Mouse (Mus musculus) neural tube, embryonic 15.5 days (tissue): ENCODE measurements at regions not wholly inside any gene's neighbourhood (a gene's known extent, or its start where the extent isn't known, plus 50 kb on each side); places are given as distances from the start of the nearest gene placed in this dataset.

Source experiments
- ATAC-seq: fragments of 200-750 bp; cut with Nextera tagmentation; 2 replicates; pipeline ENCODE4 v1.8.0; 2017; ENCODE audit warnings: mild to moderate bottlenecking, moderate TSS enrichment, moderate library complexity; ENCODE audit not compliant: low FRiP score
- H3K27ac ChIP-seq: fragments of 300-500 bp; sonication (generic); replicated peaks from 2 replicates; pipeline ENCODE4 v1.5.1; 2015; ENCODE audit warnings: mild to moderate bottlenecking, inconsistent platforms
- H3K27me3 ChIP-seq: fragments of 300-500 bp; sonication (generic); replicated peaks from 2 replicates; pipeline ENCODE4 v1.6.1; 2015; ENCODE audit warnings: inconsistent platforms
- H3K36me3 ChIP-seq: fragments of 300-500 bp; sonication (generic); 2 replicates; pipeline ENCODE4 v1.6.1; 2015; ENCODE audit warnings: inconsistent platforms
- H3K4me1 ChIP-seq: fragments of 300-500 bp; sonication (generic); 2 replicates; pipeline ENCODE4 v1.6.1; 2015; ENCODE audit warnings: inconsistent platforms
- H3K4me2 ChIP-seq: fragments of 300-500 bp; sonication (generic); 2 replicates; pipeline ENCODE4 v1.6.1; 2015; ENCODE audit warnings: inconsistent platforms, mild to moderate bottlenecking, moderate library complexity
- H3K4me3 ChIP-seq: fragments of 300-500 bp; sonication (generic); replicated peaks from 2 replicates; pipeline ENCODE4 v1.5.1; 2015; ENCODE audit warnings: mild to moderate bottlenecking, inconsistent platforms
- H3K9ac ChIP-seq: fragments of 300-500 bp; sonication (generic); replicated peaks from 2 replicates; pipeline ENCODE4 v1.6.1; 2015; ENCODE audit warnings: mild to moderate bottlenecking, inconsistent platforms
- H3K9me3 ChIP-seq: fragments of 300-500 bp; sonication (generic); replicated peaks from 2 replicates; pipeline ENCODE4 v1.6.1; 2016; ENCODE audit warnings: inconsistent platforms
- WGBS: fragments of 180-500 bp; shearing (Covaris S2); methylation state at CpG from one replicate; pipeline ENCODE4 v1.1.7; 2015; ENCODE audit warnings: mixed read lengths; 5-methylcytosine and 5-hydroxymethylcytosine counted together

DNA sequence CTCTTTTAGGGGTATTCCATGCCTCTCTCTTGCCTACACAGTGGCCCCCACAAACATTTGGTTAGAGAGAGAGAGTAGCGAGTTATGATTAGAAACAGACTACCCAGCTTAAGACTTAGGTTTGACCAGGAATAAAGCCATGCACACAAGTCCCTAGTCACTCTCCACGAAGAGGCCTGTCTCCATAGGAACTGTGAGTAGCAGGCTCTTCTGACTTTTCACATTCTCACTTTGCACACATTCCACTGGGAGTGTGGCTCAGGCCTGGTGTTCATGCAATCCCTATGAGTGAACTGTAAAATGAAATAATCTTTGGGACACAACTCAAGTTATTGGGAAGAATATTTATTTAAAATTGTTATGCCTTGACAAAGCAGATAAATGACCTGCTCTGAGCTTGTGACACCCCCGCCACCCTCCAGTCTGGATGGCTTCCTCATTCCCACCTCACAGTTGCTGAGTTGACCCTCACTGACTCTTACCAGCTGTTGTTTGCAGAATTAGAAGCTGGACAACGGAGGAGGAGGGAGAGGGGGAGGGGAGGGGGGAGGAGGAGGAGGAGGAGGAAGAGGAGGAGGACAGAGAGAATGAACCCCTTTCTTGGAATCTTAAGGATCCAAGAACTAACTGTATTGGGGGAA, 78.7 kb upstream of the Egln3 start:
- 80% methylated on average over 4 of the region's 4 CpGs for WGBS
- H3K4me3 ChIP-seq = no peak overlapping the region
- H3K4me1 ChIP-seq = peaks cover 6% of the 10 kb centered on the region; the same call in 1 of the 2 replicates
- H3K36me3 ChIP-seq = no peaks in the 10 kb centered on the region
- H3K9ac ChIP-seq = no peak overlapping the region
- no peak overlapping the region for H3K27ac ChIP-seq
- no peaks in the 10 kb centered on the region for H3K9me3 ChIP-seq
- ATAC-seq = no peak
- no peaks in the 10 kb centered on the region for H3K27me3 ChIP-seq
- no peak overlapping the region for H3K4me2 ChIP-seq

DNA sequence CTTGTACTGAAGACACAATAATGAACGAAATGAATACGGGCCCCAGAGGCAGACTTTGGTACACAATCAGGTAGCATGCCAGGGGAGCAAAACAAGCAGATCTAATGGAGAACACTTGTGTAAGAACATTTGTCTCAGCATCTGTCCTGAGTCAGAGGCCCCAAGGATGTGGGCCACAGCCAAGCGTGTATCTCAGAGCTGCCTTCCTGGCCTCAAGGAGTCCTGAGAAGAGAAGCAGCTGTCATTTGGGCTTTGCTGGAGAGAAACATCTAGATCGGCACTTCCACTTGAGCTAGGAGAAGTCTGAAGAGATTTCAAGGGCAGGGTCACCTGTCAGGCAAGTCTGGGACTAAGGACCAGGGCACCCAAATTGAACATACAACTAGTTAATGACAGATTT, 76.8 kb upstream of the Egln3 start:
- no peaks in the 10 kb centered on the region for H3K9me3 ChIP-seq
- WGBS = 96% methylated on average over 4 of the region's 4 CpGs
- no peak overlapping the region for H3K9ac ChIP-seq
- H3K4me1 ChIP-seq = no peaks in the 10 kb centered on the region
- H3K4me3 ChIP-seq = no peak overlapping the region
- H3K4me2 ChIP-seq = no peak overlapping the region
- H3K27me3 ChIP-seq = no peaks in the 10 kb centered on the region
- no peak overlapping the region for H3K27ac ChIP-seq
- no peak for ATAC-seq
- H3K36me3 ChIP-seq = no peaks in the 10 kb centered on the region

DNA sequence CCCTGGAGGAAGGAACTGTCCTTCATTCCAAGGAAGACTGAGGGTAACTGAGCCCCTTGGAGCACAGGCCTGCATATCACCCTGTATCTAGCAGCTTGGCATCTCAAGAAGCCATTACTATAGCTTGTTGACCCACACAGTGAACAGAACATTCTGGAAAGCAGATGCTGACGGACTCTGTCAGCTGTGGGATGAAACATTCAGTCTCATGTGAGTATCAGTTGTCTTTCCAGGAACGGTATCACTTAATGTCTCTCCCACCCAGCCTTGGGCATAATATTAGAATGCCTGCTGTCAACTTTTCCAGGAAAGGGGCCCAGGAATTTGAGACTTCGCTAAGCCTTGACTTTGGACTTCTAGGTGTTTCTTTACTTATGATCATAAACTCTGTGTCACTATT, 76.3 kb upstream of the Egln3 start:
- ATAC-seq = no peak
- Histone ChIP-seq H3K9ac (no peak overlapping the region), H3K4me3 (no peak overlapping the region), H3K27ac (no peak overlapping the region), H3K9me3 (no peaks in the 10 kb centered on the region), H3K27me3 (no peaks in the 10 kb centered on the region), H3K36me3 (no peaks in the 10 kb centered on the region), H3K4me2 (no peak overlapping the region), H3K4me1 (no peaks in the 10 kb centered on the region)
- 90% methylated on average over 3 of the region's 3 CpGs for WGBS

DNA sequence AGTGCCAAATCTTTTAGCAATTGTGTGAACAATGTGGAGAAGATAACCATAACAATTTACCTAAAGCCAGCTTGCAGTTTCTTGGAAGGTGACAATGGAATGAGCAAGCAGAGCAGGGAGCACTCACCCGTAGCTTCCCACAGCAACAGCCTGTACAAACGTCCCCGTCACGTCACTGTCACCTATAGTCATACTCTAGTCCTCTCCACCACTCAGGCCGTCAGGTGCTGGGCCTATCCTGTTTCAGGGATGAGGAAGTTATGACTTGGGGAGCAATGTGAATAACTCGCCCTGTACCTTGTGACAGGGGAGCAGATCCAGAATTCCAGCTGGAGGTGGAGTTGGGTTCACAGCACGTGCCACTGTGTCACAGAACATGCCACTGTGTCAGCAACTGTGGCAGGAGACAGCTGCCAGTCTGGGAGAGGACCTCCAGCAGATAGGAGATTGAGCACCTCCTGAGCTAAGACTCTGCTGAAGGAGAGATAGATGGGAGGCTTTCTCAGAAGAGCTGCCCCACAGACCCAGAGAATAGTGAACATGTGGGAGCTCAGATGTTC, 73.4 kb upstream of the Egln3 start:
- Histone ChIP-seq H3K9me3 (no peaks in the 10 kb centered on the region), H3K36me3 (no peaks in the 10 kb centered on the region), H3K9ac (no peak overlapping the region), H3K27ac (no peak overlapping the region), H3K4me2 (no peak overlapping the region), H3K4me1 (no peaks in the 10 kb centered on the region), H3K4me3 (no peak overlapping the region), H3K27me3 (no peaks in the 10 kb centered on the region)
- whole genome bisulfite sequencing = 86% methylated on average over 7 of the region's 7 CpGs
- ATAC-seq = no peak

GRCm38 (mm10) chr12:54273506-54273905, 69.8 kb upstream of the Egln3 start:
- Histone ChIP-seq H3K4me1 (no peaks in the 10 kb centered on the region), H3K4me2 (no peak overlapping the region), H3K36me3 (no peaks in the 10 kb centered on the region), H3K9me3 (no peaks in the 10 kb centered on the region), H3K9ac (no peak overlapping the region), H3K4me3 (no peak overlapping the region), H3K27me3 (no peaks in the 10 kb centered on the region), H3K27ac (no peak overlapping the region)
- 86% methylated on average over 4 of the region's 4 CpGs for WGBS
- ATAC-seq = no peak

- ATAC-seq = no peak
- no peaks in the 10 kb centered on the region for H3K27me3 ChIP-seq
- H3K4me3 ChIP-seq = no peak overlapping the region
- WGBS = 88% methylated on average over 6 of the region's 6 CpGs
- no peak overlapping the region for H3K27ac ChIP-seq
- no peaks in the 10 kb centered on the region for H3K4me1 ChIP-seq
- H3K9me3 ChIP-seq = no peaks in the 10 kb centered on the region
- H3K4me2 ChIP-seq = no peak overlapping the region
- H3K36me3 ChIP-seq = no peaks in the 10 kb centered on the region
- H3K9ac ChIP-seq = no peak overlapping the region
Observed at GRCm38 (mm10) chr12:54272696-54273095, 69.0 kb upstream of the Egln3 start.

GRCm38 (mm10) chr12:54272226-54272625, 68.6 kb upstream of the Egln3 start:
- 73% methylated on average over 2 of the region's 2 CpGs for WGBS
- H3K27me3 ChIP-seq = no peaks in the 10 kb centered on the region
- no peak overlapping the region for H3K4me2 ChIP-seq
- no peaks in the 10 kb centered on the region for H3K4me1 ChIP-seq
- no peaks in the 10 kb centered on the region for H3K36me3 ChIP-seq
- ATAC-seq = no peak
- no peak overlapping the region for H3K27ac ChIP-seq
- no peak overlapping the region for H3K9ac ChIP-seq
- H3K9me3 ChIP-seq = no peaks in the 10 kb centered on the region
- no peak overlapping the region for H3K4me3 ChIP-seq

DNA sequence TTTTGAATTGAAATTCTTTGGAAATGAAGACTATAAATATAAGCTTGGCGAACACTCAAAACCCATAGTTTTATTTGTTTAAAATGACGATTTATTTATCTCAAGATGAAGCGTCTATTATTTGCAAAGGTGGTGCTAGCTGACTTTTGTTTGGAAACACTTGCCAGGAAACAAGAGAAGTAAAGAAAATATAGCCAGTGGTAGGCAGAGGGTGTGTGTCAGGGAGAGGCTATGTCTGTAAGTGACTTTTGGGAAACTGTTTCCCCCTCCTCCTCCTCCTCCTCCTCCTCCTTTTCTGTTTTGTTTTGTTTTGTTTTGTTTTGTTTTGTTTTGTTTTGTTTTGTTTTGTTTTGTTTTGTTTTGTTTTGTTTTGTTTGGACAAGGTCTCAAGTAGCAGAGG, 62.2 kb upstream of the Egln3 start:
- no peaks in the 10 kb centered on the region for H3K9me3 ChIP-seq
- WGBS = 89% methylated on average over 3 of the region's 3 CpGs
- no peak overlapping the region for H3K4me3 ChIP-seq
- H3K4me1 ChIP-seq = peaks cover 12% of the 10 kb centered on the region; the same call in 1 of the 2 replicates
- no peak for ATAC-seq
- H3K9ac ChIP-seq = no peak overlapping the region
- H3K4me2 ChIP-seq = no peak overlapping the region
- no peaks in the 10 kb centered on the region for H3K27me3 ChIP-seq
- no peaks in the 10 kb centered on the region for H3K36me3 ChIP-seq
- H3K27ac ChIP-seq = no peak overlapping the region

- no peak overlapping the region for H3K4me2 ChIP-seq
- 65% methylated on average over 14 of the region's 14 CpGs for WGBS
- no peaks in the 10 kb centered on the region for H3K27me3 ChIP-seq
- H3K27ac ChIP-seq = no peak overlapping the region
- H3K9me3 ChIP-seq = no peaks in the 10 kb centered on the region
- H3K4me1 ChIP-seq = peaks cover 12% of the 10 kb centered on the region; the same call in 1 of the 2 replicates
- H3K9ac ChIP-seq = no peak overlapping the region
- ATAC-seq = no peak
- no peak overlapping the region for H3K4me3 ChIP-seq
- H3K36me3 ChIP-seq = no peaks in the 10 kb centered on the region
Observed at GRCm38 (mm10) chr12:54264893-54265835, 61.5 kb upstream of the Egln3 start.

- 50% methylated on average over 4 of the region's 4 CpGs for WGBS
- Histone ChIP-seq H3K27me3 (no peaks in the 10 kb centered on the region), H3K9me3 (no peaks in the 10 kb centered on the region), H3K27ac (no peak overlapping the region), H3K4me3 (no peak overlapping the region), H3K4me2 (no peak overlapping the region), H3K9ac (no peak overlapping the region), H3K36me3 (no peaks in the 10 kb centered on the region), H3K4me1 (peaks cover 12% of the 10 kb centered on the region; the same call in 1 of the 2 replicates)
- ATAC-seq = no peak
Observed at GRCm38 (mm10) chr12:54264418-54264733, 60.7 kb upstream of the Egln3 start.

DNA sequence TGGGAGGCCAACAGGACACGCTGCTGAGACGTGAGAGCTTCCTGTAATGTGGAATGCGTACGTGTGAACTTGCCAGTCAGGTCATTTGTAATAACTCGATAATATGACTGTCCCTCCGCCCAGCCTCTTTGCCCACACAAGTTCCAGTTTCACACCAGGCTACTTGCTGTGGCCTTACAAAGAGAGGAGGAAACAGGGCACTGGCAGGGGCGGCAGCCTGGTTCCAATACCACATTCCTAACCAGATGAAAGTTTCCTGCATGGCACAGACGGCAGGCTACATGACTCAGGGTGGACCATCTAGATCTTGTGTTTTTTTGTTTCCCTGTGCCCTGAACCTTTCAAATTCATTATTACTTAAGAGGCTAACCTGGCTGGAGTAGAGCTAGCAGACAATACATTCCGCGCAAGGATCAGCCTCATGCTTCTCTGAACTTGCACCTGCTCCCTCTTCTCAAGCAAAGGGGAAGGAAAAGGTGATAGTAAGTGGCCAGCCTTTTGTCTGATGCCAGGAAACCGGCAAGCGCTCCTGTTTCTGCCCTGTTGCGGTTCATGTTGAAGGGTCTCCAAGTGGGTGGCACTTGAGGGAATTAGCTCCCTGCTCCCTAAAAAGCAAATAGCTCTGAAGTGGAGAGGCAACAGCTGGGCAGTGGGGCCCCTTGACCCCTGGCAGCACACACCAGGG, 60.2 kb upstream of the Egln3 start:
- no peak overlapping the region for H3K9ac ChIP-seq
- H3K9me3 ChIP-seq = no peaks in the 10 kb centered on the region
- no peaks in the 10 kb centered on the region for H3K27me3 ChIP-seq
- no peak overlapping the region for H3K27ac ChIP-seq
- ATAC-seq = no peak
- peaks cover 12% of the 10 kb centered on the region; the same call in 1 of the 2 replicates for H3K4me1 ChIP-seq
- no peak overlapping the region for H3K4me3 ChIP-seq
- no peak overlapping the region for H3K4me2 ChIP-seq
- no peaks in the 10 kb centered on the region for H3K36me3 ChIP-seq
- 77% methylated on average over 13 of the region's 13 CpGs for WGBS
